Mouse (Mus musculus): Measurements from ENCODE around the gene B230217C12Rik.

GRCm38 (mm10) chr11:97802194-97802470, 38.4 kb upstream of the B230217C12Rik start:
- TF ChIP-seq CTCF (IDR thresholded peaks at IDR 0.05; ENCODE audit: borderline replicate concordance, extremely low read depth, insufficient read depth, insufficient read length) (no peak), POLR2A (IDR thresholded peaks at IDR 0.05; ENCODE audit: borderline replicate concordance, extremely low read depth, insufficient read depth, insufficient read length, poor library complexity, severe bottlenecking) (no peak)
